Mouse (Mus musculus) naive thymus-derived CD4-positive, alpha-beta T cell, adult 2 months (primary cell): ENCODE data around the gene Fadd.
A peak's percentile ranks its signal among the peaks of the same experiment; 100 is the strongest.

ENCODE experiments used
- DNase-seq: peaks from one replicate; pipeline ENCODE4 v3.0.0-alpha.2; 2011; ENCODE audit warnings: low read depth

Fadd gene

GRCm38 (mm10) chr7:144582284-144582980 is at the start of gene Fadd:
Gene Fadd, minus strand, starts transcription at chr7:144582463.
- peak; percentile 97 for DNase-seq

DNA sequence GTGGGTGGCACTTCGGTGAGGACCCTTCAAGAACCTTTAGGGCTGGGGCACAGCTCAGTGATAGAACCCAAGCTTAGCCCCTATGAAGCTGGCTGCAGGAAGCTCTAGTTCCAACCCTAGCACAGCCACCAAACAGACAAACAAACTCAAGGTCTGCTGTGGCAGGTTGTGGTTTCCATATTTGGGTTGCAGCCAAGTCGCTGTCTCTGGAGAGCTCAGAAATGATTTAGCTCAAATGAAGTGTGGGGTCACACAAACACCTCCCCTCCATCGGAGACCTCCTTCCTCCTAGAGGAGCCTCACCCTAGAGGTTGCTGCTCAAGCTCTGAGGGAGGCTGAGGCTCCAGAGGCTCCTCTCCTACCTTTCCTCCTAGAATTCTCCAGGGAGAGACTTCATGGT is 48.4 kb upstream of the Fadd start:
- no peak for DNase-seq

DNA sequence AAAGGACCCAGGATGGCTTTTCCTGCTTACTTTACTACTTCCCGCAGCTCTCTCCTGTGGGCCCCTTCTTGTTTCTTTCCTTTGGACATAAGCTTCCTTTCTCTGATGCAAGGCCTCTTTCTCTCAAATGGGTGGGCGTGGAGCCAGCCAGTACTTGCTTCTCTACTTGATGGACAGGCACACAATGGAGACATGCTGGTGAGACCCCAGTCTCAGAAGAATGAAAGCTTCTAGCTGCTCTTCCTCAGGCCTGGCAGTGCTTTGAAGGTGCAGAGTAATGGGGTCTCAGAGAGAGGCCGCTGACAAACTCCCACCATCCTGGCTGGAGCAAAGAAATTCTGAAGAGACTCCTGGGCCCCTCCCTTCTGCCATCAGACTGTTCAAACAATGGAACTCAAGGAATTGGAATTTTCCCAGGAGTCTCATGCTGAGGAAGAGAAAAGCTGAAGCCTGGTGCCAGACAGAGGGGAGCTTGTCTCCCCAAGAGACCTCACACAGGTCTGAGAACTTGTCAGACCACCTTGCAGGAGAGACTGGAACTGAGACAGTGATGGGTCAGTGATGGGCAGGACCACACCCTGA is 46.2 kb upstream of the Fadd start:
- no peak for DNase-seq

DNA sequence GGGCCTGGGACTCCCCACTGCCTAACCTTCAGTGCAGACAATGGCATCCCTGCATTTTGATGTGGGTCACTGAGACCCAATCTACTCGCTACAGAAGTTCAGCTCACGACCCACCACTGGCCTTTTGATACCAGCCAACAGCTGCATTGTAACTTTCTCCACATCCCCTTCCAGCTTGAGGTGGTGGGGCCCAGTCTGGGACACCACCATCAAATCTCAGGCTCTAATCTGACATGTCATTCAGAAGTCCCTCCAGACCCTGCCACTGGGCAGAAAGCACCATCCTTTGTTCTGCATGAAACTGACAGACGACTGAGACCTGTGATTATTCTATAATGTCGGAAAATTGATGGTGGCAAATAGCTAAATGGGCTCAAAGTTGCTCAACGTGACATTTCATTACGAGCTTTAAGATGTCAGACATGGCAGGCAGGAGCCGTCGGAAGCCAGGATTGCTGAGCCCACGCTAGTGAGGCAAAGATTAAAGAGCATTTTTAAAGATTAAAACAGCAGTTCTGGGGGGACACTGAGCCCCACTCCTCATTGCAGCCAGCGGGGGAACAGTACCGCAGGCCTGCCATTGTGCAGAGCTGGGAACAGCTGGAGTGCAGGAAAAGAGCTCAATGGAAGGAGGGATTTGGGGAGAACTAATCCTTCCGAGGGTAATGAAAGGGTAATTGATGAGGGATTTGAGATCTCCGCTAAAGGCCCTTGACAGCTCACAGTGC is 45.5 kb upstream of the Fadd start:
- DNase-seq: no peak

DNA sequence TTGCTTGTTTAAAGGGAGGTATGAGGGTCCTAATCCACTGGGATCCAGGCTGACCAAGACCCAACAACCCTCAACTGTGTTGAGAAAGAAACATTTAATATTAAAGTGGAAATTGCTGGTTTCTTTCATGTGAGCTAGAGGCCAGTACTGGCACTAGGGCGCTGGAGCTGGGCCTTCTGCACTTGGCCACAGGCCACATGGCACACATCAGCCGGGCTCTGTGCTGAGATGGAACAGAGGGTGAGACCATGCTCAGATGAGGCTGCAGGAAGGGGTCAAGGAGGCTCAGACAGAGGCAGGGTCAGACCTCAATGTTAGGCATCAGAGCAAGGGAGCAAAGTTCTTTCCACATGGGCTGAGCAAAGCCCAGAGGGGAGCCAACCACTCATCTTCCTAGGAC is 43.8 kb upstream of the Fadd start:
- no peak for DNase-seq

- no peak for DNase-seq
Observed at GRCm38 (mm10) chr7:144620721-144621681, 38.7 kb upstream of the Fadd start.

- no peak for DNase-seq
Observed at GRCm38 (mm10) chr7:144620315-144620714, 38.1 kb upstream of the Fadd start.

DNA sequence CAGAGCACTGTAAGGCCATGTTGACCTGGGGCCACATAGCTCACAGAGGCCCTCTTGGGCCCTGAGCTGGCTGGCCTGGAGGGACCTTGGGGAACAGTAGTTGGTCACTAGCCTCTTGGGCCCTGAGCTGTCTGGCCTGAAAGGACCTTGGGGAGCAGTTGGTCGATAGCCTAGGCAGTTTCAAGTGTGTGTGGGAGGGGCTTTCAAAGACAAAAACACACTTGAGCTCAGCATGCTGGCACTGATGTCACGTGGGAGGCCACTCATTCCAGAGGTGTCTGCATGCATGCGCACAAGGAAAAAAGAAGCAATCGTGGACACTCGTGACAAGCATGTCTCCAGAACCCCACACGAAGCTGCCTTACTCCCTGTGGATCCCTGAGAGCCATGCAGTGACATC is 33.1 kb upstream of the Fadd start:
- no peak for DNase-seq

- no peak for DNase-seq
Observed at GRCm38 (mm10) chr7:144612829-144613228, 30.6 kb upstream of the Fadd start.

- DNase-seq: no peak
Observed at GRCm38 (mm10) chr7:144612351-144612750, 30.1 kb upstream of the Fadd start.

GRCm38 (mm10) chr7:144611595-144611994 is 29.3 kb upstream of the Fadd start:
- no peak for DNase-seq

- no peak for DNase-seq
Observed at GRCm38 (mm10) chr7:144609568-144609967, 27.3 kb upstream of the Fadd start.

DNA sequence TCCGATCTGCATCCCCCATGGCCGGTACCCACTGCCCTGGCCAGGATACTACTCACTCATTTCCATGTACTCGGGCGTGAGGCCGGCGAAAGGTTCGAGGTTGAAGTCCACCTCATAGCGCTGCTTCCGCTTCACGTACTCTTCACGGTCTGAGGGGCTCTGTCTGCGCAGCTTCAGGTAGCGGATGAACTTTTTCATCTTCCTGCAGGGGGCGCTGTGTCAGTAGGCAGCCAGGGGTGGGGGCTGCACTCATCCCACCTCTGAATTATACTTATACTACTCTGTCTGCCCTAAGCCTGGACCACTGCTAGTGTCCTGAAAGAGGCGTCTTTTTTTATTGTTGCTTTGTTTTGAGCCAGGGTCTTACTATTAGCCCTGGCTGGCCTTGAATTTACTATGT is 25.6 kb upstream of the Fadd start:
- DNase-seq: no peak

- DNase-seq: no peak
Observed at GRCm38 (mm10) chr7:144604735-144605134, 22.5 kb upstream of the Fadd start.

- no peak for DNase-seq
Observed at GRCm38 (mm10) chr7:144604291-144604690, 22.0 kb upstream of the Fadd start.

DNA sequence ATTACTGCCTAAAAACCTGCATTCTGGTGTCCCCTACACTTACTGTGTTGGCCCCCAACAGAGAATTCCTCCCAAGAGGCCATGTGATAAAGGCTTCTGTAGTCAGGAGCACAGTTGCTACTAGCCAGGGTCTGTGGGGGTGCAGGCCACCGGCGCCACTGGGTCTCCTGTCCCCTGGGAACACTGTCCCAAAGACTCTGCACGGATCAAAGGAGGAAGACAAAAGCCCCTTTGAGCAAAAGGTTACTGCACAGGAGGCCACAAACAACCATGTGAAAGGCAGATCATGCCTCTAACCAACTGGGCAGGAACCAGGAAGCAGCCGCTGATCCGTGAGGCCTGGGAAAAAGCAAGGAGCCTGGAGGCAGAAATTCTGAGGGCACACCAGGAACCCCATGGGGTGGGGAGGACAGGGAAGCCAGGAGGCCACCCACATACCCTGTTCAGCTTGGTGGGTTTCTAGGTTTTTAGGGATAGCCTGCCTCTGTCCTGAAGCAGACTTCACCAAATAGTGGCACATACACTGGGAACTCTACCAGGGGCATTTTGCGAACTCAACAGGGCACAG is 18.2 kb upstream of the Fadd start:
- no peak for DNase-seq

GRCm38 (mm10) chr7:144589508-144589907 is 7.2 kb upstream of the Fadd start:
- no peak for DNase-seq

GRCm38 (mm10) chr7:144587291-144587690 is 5.0 kb upstream of the Fadd start:
- no peak for DNase-seq

DNA sequence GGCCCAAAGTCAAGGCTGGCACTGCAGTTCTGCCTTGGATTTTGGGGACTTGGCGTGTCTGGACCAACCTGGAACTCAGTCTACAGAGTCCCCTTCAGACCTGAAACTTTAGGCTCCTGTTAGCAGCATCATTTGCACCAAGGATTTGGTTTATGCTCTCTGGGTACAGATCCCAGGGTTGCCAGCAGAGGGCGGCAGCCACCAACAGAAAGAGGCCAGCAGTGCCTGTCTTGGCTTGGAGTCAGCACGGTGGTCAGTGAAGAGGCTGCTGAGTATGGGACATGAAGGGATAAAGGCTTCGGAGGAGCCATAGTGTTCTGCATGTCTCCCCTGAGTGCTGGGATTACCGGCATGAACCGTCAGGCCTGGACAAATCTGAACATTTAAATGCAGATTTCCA is 3.4 kb upstream of the Fadd start:
- DNase-seq: peak; percentile 48

GRCm38 (mm10) chr7:144583619-144584018 is 1.4 kb upstream of the Fadd start:
- peak; percentile 84 for DNase-seq

DNA sequence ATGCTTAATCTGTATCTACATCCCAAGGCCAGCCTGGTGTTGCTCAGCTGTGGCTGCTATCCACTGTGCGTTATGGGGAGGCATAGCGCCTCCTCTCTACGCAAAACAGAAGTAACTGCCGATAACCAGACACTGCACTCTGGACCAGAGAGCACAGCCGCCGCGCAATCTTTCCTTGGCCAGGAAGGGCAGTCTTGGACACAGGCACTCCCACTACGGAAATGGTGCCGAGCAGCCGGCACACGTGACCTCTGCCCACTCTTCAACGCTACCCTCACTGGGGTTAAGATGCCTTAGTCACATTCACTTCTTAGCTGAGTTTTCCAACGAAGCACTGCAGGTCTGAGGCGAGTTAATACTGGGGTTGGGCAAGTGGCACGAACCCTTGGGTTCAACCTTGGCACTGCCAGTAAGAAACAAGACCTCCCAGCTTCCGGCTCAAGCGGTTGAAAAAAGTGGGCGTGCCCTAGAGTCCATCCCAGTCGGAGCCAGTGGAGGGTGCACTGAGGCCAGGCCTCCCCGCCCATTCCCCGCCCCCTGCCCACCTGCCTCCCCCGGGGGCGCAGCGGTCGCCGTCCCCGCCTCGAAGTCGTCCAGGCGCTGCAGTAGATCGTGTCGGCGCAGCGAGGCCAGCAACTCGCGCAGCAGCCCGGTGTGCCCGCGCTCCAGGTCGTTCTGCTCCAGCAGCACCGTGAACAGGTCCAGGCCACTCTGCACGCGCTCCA is 542 bp downstream of the Fadd start:
- peak; percentile 87 for DNase-seq
